Mouse (Mus musculus) adrenal gland, postnatal 14 days (tissue): Measurements from ENCODE around the gene Znhit6. TPM values are rescaled to one million over a fixed set of nuclear protein-coding genes. Genes with fewer than 3 reads are reported as not detected.
A peak's percentile ranks its signal among the peaks of the same experiment; 100 is the strongest.

Source experiments
- DNase-seq: peaks from one replicate; pipeline ENCODE4 v3.0.0; 2021; ENCODE audit warnings: mixed read lengths
- total RNA-seq: library from RNA; stranded (reverse); gene quantifications from 2 replicates; pipeline ENCODE4 v1.2.3, GENCODE M21; 2021

Gene Znhit6
- total RNA-seq, 1 experiment from 2014 or later: 22.1 TPM

- no peak for DNase-seq
Measured at GRCm38 (mm10) chr3:145646009-145646408, 70.0 kb downstream of the Znhit6 start.

DNA sequence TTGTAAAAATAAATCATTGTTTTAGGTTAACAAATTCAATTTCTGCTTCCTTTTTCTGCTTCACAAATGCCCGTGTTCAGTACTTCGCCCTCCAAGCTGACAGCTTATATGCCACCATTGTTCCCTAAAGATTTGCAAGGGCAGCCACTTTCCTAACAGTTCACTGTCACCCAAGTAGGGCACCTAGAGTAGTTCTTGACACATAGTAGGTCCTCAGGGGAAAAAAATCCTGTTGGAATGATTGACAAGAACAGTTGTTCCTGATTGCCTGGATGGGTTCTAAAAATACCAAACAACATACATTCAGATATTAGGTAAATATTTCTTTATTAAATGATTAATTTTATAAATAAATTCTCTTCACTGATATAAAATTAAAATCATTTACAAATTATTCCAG is 70.7 kb downstream of the Znhit6 start:
- no peak for DNase-seq

GRCm38 (mm10) chr3:145647416-145647815 is 71.4 kb downstream of the Znhit6 start:
- no peak for DNase-seq

- DNase-seq: peak; percentile 54
Measured at GRCm38 (mm10) chr3:145648097-145648931, 72.3 kb downstream of the Znhit6 start.

DNA sequence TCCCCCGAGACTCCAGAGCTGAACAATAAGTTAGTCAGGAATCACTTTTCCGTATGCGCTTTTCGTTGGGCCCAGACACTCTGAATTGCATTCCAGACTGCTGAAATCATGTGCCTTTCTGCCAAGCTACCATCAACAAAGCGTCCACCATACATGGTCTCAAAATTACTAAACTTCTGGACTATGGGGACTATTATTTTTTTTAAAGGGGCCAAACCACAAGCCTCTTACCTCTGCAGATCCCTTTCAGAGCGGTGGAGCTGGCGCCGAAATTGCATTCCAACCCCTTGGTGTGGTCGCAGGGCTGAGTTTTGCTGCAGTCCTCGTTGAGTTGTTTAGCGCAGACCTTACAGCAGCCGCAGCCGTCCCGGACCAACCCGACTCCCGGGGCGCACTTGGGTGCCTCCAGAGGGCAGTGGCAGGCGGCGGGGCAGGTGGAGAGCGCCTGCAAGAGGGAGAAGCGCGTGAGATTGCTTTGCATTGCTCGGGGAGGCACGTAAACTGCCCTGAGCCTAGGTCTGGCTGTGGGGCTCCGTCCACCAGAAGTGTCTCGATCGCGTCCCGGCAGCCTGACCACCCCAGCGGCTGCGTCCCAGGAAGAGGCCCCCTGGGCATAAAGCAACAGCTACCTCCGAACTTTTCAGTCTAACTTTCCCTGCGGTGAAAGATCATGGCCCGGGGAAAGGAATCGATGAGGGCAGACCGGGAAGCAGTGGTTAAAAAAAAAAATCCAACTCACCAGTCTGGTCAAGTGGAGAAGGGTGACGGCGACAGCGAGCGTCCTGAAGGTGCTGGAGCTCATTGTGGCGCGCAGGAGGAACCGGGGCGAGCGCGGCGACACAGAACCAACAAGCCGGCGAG is 73.2 kb downstream of the Znhit6 start:
- peak; percentile 83 for DNase-seq

- DNase-seq: peak; percentile 87
Measured at GRCm38 (mm10) chr3:145649852-145650202, 73.8 kb downstream of the Znhit6 start, which contains the start of gene Ccn1. Gene Ccn1, minus strand, starts transcription at chr3:145649981.

DNA sequence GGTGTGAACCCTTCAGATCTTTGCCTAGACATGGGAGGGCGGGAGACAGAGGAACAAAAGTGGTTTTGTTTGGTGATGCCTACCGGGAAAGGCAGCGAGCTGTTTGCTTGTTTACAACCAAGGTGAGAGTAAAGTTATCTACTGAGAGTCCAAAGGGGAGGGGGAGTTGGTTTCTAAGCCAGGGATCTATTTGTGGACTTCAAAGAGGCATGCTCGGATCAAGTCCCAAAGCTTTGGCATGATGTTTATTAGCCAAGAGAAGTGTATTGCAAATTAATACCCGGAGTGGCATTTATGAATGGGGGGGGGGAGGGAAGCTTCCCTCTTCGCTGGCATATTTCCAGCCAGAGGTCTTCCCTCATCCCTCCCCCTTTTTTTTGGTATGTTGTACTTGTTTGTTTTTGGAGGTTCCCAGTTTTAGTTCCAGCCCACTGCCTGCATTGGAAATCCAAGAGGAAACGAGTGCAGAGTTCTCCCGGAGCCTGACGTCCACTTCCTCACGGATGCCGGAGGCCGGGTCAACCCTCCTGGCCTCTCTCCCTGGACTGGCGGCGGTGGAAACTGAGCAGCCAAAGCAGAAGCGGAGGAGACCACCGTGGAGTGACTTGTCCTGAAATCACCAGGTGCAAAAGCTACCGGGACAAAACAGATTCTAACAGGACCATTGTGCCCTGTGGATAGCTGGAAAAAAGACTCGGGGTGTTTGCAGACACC is 74.5 kb downstream of the Znhit6 start:
- peak; percentile 62 for DNase-seq

GRCm38 (mm10) chr3:145651029-145651977 is 75.3 kb downstream of the Znhit6 start:
- DNase-seq: no peak

DNA sequence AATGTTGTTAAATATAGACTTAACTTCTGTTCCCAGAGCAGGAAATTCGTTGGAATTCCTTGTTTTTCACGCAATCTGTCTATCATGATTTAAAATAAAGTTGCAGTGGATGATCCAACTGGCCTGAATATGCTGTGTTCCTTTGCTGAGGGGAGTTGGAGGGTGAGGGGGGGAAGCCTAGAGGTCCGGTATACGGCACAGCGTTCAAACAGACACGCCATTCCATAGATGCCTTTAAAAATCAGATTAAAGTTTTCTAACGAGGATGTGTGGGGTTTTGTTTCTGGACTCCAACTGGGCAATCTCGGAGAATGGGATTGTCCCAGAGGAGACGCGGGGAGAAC is 75.9 kb downstream of the Znhit6 start:
- no peak for DNase-seq

DNA sequence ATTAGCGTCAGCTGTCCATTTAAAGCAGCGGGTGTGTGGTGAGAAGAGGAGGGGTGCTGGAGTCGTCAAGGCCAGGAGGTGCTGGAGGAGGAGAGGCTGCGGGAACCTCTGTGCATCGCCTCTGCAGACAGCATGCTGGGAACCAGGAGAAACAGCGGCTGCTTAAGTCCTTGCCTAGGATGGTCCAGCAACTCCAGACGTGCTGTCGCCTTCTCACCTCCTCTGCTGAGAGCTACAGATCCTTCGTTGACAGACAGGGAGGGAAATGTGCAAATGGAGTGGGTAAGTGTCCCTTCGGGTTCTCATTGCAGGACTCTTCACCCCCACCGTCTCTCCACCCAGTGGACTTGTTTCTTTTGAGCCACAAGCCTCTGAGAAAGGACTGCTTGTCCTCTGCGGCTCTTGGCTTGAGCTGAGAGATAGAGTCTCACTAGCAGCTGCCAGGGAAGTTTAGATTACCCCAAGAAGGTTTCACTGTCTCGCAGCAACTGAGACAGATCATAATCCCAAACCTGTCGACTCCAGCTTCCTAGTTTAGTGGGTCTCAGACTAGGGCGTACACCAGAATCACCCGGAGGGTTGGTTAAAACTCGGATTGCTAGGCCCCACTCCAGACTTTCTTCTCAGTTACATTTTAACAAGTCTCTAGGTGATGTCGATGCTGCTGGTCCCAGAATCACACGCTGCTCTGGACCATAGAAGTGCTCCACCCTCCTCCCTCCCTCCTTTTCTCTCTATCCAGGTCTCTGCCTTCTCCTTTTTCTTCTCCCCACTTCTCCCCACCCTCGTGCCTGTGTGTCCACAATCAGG is 76.5 kb downstream of the Znhit6 start:
- no peak for DNase-seq

DNA sequence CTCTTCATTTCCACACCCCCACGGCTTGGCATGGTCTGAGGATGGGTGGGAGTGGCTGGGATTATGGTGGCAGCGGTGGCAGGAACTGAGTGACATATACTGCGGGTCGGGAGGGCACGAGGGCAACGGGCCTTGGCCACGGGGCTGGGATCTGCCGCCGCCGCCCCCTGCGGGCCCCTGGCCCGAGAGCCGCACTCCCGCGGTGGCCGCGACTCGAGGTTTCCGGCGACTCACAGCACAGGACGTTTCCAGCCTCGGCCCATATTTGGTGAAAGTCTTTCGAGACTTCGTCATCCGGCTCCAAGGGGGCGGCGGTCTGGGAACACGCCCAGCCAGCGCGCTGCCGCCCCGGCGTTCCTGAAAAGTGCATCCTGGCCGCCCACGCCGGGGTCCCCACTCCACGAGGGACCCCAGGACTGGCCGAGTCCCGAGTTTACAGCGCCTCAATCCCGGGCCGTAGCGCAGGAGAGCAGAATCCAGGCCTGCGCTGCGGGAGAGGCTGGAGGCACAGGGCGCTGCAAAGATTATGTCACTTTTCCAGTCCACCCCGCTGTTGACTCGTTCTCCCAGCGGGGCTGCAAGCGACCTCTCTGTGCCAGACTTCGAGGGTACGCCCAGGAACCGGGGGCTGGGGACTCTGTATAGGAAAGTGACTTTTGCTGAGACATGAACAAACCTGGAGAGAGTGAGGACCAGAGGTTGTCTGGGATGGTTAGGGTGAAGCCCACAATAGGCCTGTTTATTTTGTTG is 77.4 kb downstream of the Znhit6 start:
- DNase-seq: peak; percentile 86

DNA sequence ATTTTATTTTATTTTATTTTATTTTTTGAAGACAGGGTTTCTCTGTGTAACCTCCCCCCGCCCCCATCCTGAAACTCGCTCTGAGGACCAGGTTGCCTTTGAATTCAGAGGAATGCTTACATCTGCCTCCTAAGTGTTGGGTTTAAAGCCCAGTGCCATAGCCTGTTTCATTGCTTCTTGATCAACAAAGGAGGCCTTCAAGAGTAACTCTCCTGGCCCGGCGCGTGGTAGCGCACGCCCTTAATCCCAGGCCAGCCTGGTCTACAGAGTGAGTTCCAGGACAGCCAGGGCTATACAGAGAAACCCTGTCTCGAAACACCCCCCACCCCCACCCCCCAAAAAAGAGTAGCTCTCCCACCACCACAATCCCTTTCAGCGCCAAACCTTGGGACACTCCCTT is 78.0 kb downstream of the Znhit6 start:
- no peak for DNase-seq

Other genes with a start within 250 kb of the Znhit6 start
- gene Ccn1, start 73.8 kb downstream of the Znhit6 start, total RNA-seq: 25.5 and 27.8 TPM in 2 replicates
- gene Ddah1, start 182.5 kb downstream of the Znhit6 start, total RNA-seq: 5.4 and 8.3 TPM in 2 replicates